Mouse (Mus musculus): Measurements from ENCODE around the gene Pum1. TPM values are rescaled to one million over a fixed set of nuclear protein-coding genes. Genes with fewer than 3 reads are reported as not detected.

Gene Pum1
- polyA plus RNA-seq (2017; shearing (Covaris generic)) = 91.2 TPM

GRCm38 (mm10) chr4:130662979-130663725 is at the start of gene Pum1:
Gene Pum1 (plus strand): TSS chr4:130663321.

GRCm38 (mm10) chr4:130792376-130793179 is 129.5 kb downstream of the Pum1 start, which contains the start of gene Sdc3:
Gene Sdc3 (plus strand): TSS chr4:130792537.

Other genes with a start within 250 kb of the Pum1 start
- gene Nkain1, start 89.1 kb upstream of the Pum1 start, polyA plus RNA-seq (2017; shearing (Covaris generic)) = not detected
- gene Sdc3, start 129.2 kb downstream of the Pum1 start, polyA plus RNA-seq (2017; shearing (Covaris generic)) = 2.3 TPM
- gene Laptm5, start 249.8 kb downstream of the Pum1 start, polyA plus RNA-seq (2017; shearing (Covaris generic)) = 1,750 TPM